Mouse (Mus musculus): ENCODE results near the gene Ift20. TPM values are rescaled to one million over a fixed set of nuclear protein-coding genes. Genes with fewer than 3 reads are reported as not detected.
"Not testable (repeated sequence)": the region's sequence is repeated elsewhere in the genome, so short reads cannot be mapped to it uniquely, and the experiment has no call there.

Gene Ift20
- polyA plus RNA-seq, 1 experiment from 2014 or later: 99.7 TPM

- DNase-seq (ENCODE audit: low spot score); H3K27ac ChIP-seq (ENCODE audit: low read depth, low read length); H3K27me3 ChIP-seq (ENCODE audit: control insufficient read depth, insufficient read depth, low read length); H3K4me1 ChIP-seq (ENCODE audit: control insufficient read depth, insufficient read depth, low read length); H3K9me3 ChIP-seq (ENCODE audit: control insufficient read depth, low read length); H3K9ac ChIP-seq (ENCODE audit: low read length); H3K4me3 ChIP-seq (ENCODE audit: low read depth, low read length); ATAC-seq (ENCODE audit: insufficient read depth, low FRiP score, low TSS enrichment); H3K4me2 ChIP-seq (ENCODE audit: low read depth); H3K36me3 ChIP-seq (ENCODE audit: control insufficient read depth, insufficient read depth, low read length): not testable (repeated sequence)
- WGBS: 92% methylated on average over 10 of the region's 10 CpGs
Measured at GRCm38 (mm10) chr11:78531515-78531914, 4.6 kb upstream of the Ift20 start.

DNA sequence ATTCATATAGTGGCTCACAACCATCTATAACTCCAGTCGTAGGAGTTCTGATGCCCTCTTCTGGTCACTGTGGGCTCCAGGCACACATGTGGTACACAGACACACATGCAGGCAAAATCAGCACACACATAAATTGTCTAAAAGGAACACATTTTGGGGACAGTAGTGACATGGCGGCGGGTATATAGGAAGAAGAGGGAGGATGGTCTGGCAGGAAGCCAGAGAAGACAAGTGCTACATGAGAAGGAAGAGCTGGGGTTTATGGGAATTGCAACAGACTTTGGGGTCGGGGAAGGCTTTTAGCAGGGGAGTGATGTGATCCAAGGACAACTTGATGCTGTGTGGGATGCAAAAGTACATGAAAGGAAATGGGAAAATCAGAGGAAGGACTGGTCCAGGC, 1.6 kb upstream of the Ift20 start:
- no peak overlapping the region for H3K4me3 ChIP-seq (ENCODE audit: low read depth, low read length)
- no peak overlapping the region for H3K27ac ChIP-seq (ENCODE audit: low read depth, low read length)
- no peaks in the 10 kb centered on the region for H3K9me3 ChIP-seq (ENCODE audit: control insufficient read depth, low read length)
- H3K4me1 ChIP-seq (ENCODE audit: control insufficient read depth, insufficient read depth, low read length): peaks cover 13% of the 10 kb centered on the region
- DNase-seq (ENCODE audit: low spot score) (no peak), ATAC-seq (ENCODE audit: insufficient read depth, low FRiP score, low TSS enrichment) (no peak)
- no peak overlapping the region for H3K9ac ChIP-seq (ENCODE audit: low read length)
- 91% methylated on average over 4 of the region's 4 CpGs for WGBS
- no peaks in the 10 kb centered on the region; the same call in 1 of the 2 replicates for H3K36me3 ChIP-seq (ENCODE audit: control insufficient read depth, insufficient read depth, low read length)
- no peaks in the 10 kb centered on the region for H3K27me3 ChIP-seq (ENCODE audit: control insufficient read depth, insufficient read depth, low read length)
- no peak overlapping the region for H3K4me2 ChIP-seq (ENCODE audit: low read depth)

GRCm38 (mm10) chr11:78535376-78536079, 633 bp upstream of the Ift20 start:
- Histone ChIP-seq H3K27ac (ENCODE audit: low read depth, low read length) (peak overlapping the region; percentile 39), H3K4me2 (ENCODE audit: low read depth) (peak overlapping the region; percentile 66), H3K27me3 (ENCODE audit: control insufficient read depth, insufficient read depth, low read length) (no peaks in the 10 kb centered on the region), H3K9me3 (ENCODE audit: control insufficient read depth, low read length) (no peaks in the 10 kb centered on the region), H3K4me1 (ENCODE audit: control insufficient read depth, insufficient read depth, low read length) (peaks cover 13% of the 10 kb centered on the region), H3K9ac (ENCODE audit: low read length) (peak overlapping the region; percentile 58), H3K36me3 (ENCODE audit: control insufficient read depth, insufficient read depth, low read length) (peaks cover 2% of the 10 kb centered on the region; the same call in 1 of the 2 replicates), H3K4me3 (ENCODE audit: low read depth, low read length) (peak overlapping the region; percentile 75)
- DNase-seq (ENCODE audit: low spot score): peak; percentile 34
- peak; percentile 36; the same call in 1 of the 2 replicates for ATAC-seq (ENCODE audit: insufficient read depth, low FRiP score, low TSS enrichment)
- under 1% methylated on average over 23 of the region's 23 CpGs for WGBS

GRCm38 (mm10) chr11:78536690-78537084, 526 bp downstream of the Ift20 start:
- Histone ChIP-seq H3K4me3 (ENCODE audit: low read depth, low read length) (peak overlapping the region; percentile 75), H3K4me1 (ENCODE audit: control insufficient read depth, insufficient read depth, low read length) (peaks cover 13% of the 10 kb centered on the region), H3K4me2 (ENCODE audit: low read depth) (peak overlapping the region; percentile 87), H3K36me3 (ENCODE audit: control insufficient read depth, insufficient read depth, low read length) (peaks cover 4% of the 10 kb centered on the region; the same call in 1 of the 2 replicates), H3K9ac (ENCODE audit: low read length) (peak overlapping the region; percentile 77), H3K27me3 (ENCODE audit: control insufficient read depth, insufficient read depth, low read length) (no peaks in the 10 kb centered on the region), H3K27ac (ENCODE audit: low read depth, low read length) (peak overlapping the region; percentile 51; the same call in 1 of the 2 replicates), H3K9me3 (ENCODE audit: control insufficient read depth, low read length) (no peaks in the 10 kb centered on the region)
- DNase-seq (ENCODE audit: low spot score): no peak
- 4% methylated on average over 14 of the region's 14 CpGs for WGBS
- ATAC-seq (ENCODE audit: insufficient read depth, low FRiP score, low TSS enrichment): peak; percentile 28

DNA sequence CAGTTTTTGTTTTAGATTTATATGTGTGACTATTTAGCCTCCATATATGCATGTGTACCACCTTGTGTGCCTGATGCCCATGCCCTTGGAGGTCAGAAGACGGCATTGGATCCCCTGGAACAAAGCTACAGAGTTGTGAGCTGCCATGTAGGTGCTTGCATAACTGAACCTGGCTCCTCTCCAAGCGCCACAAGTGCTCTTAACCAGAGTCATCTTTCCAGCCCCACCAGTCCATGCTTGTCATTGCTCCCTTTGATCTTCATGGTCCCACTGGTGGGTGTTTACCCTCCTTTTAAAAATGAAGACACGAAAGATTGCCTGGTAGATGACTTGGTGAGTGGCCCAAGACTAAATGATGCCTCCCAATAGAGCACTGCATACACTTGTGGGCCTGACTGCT, 4.2 kb downstream of the Ift20 start:
- Histone ChIP-seq H3K9ac (ENCODE audit: low read length) (no peak overlapping the region), H3K36me3 (ENCODE audit: control insufficient read depth, insufficient read depth, low read length) (peaks cover 10% of the 10 kb centered on the region; the same call in 1 of the 2 replicates), H3K4me2 (ENCODE audit: low read depth) (no peak overlapping the region), H3K9me3 (ENCODE audit: control insufficient read depth, low read length) (no peaks in the 10 kb centered on the region), H3K4me3 (ENCODE audit: low read depth, low read length) (no peak overlapping the region), H3K27ac (ENCODE audit: low read depth, low read length) (no peak overlapping the region), H3K27me3 (ENCODE audit: control insufficient read depth, insufficient read depth, low read length) (no peaks in the 10 kb centered on the region), H3K4me1 (ENCODE audit: control insufficient read depth, insufficient read depth, low read length) (peaks cover 5% of the 10 kb centered on the region; the same call in 1 of the 2 replicates)
- 89% methylated on average over 3 of the region's 3 CpGs for WGBS
- DNase-seq (ENCODE audit: low spot score) (no peak), ATAC-seq (ENCODE audit: insufficient read depth, low FRiP score, low TSS enrichment) (no peak)

DNA sequence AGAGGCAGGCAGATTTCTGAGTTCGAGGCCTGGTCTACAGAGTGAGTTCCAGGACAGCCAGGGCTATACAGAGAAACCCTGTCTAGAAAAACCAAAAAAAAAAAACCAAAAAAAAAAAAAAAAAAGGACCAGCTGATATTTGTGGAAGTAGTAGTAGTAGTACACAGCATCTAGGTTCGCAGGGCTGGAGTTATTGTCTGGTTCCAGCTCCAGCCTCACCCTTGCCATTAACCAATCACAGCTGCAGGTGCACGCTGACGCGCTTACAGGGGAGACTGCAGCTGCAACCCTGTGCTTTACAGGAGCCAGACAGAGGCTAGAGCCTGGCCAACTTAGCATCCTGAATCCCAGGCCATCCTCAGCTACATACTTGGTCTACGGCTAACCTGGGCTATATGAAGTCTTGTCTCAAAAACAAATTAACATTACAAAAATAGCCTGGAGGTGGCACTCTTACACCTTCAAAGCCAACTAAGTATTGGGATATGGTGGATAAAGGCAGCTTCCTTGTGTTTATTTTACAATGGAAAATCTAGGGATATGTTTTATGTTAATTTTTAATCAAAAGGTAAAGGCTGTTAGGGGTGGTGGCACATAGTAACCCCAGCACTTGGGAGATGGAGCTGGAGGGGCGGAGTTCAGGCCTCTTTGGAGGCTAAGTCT, 8.4 kb downstream of the Ift20 start:
- WGBS: 95% methylated on average over 7 of the region's 7 CpGs
- H3K4me2 ChIP-seq (ENCODE audit: low read depth): no peak overlapping the region
- no peaks in the 10 kb centered on the region for H3K9me3 ChIP-seq (ENCODE audit: control insufficient read depth, low read length)
- no peak overlapping the region for H3K27ac ChIP-seq (ENCODE audit: low read depth, low read length)
- no peak overlapping the region for H3K9ac ChIP-seq (ENCODE audit: low read length)
- no peak overlapping the region for H3K4me3 ChIP-seq (ENCODE audit: low read depth, low read length)
- ATAC-seq (ENCODE audit: insufficient read depth, low FRiP score, low TSS enrichment) (no peak), DNase-seq (ENCODE audit: low spot score) (no peak)
- H3K4me1 ChIP-seq (ENCODE audit: control insufficient read depth, insufficient read depth, low read length): peaks cover 9% of the 10 kb centered on the region
- peaks cover 10% of the 10 kb centered on the region; the same call in 1 of the 2 replicates for H3K36me3 ChIP-seq (ENCODE audit: control insufficient read depth, insufficient read depth, low read length)
- H3K27me3 ChIP-seq (ENCODE audit: control insufficient read depth, insufficient read depth, low read length): no peaks in the 10 kb centered on the region

DNA sequence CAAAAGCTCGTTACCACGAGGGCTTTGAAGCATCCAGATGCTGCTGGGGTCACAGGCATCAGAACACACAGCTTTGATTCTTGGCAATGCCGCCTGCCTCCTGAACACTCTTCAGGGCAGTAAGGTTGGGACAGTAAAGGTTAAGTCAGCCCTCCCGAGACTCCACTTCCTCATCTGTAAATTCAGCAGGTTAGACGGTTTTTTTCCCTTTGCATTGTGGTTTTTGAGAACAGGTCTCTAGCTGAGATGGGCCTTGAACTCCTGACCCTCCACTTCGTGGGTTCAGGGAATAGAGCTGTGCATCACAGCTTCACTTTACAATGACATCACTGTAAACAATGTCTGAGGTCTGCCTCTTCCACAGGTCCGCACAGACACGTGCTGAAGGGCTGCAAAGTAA, 9.0 kb downstream of the Ift20 start:
- H3K36me3 ChIP-seq (ENCODE audit: control insufficient read depth, insufficient read depth, low read length): peaks cover 10% of the 10 kb centered on the region; the same call in 1 of the 2 replicates
- H3K27ac ChIP-seq (ENCODE audit: low read depth, low read length): no peak overlapping the region
- no peak for DNase-seq (ENCODE audit: low spot score)
- H3K27me3 ChIP-seq (ENCODE audit: control insufficient read depth, insufficient read depth, low read length): no peaks in the 10 kb centered on the region
- H3K9me3 ChIP-seq (ENCODE audit: control insufficient read depth, low read length): no peaks in the 10 kb centered on the region
- WGBS: 76% methylated on average over 8 of the region's 8 CpGs
- no peak overlapping the region for H3K4me3 ChIP-seq (ENCODE audit: low read depth, low read length)
- H3K9ac ChIP-seq (ENCODE audit: low read length): no peak overlapping the region
- H3K4me2 ChIP-seq (ENCODE audit: low read depth): no peak overlapping the region
- ATAC-seq (ENCODE audit: insufficient read depth, low FRiP score, low TSS enrichment): no peak
- H3K4me1 ChIP-seq (ENCODE audit: control insufficient read depth, insufficient read depth, low read length): peaks cover 13% of the 10 kb centered on the region

DNA sequence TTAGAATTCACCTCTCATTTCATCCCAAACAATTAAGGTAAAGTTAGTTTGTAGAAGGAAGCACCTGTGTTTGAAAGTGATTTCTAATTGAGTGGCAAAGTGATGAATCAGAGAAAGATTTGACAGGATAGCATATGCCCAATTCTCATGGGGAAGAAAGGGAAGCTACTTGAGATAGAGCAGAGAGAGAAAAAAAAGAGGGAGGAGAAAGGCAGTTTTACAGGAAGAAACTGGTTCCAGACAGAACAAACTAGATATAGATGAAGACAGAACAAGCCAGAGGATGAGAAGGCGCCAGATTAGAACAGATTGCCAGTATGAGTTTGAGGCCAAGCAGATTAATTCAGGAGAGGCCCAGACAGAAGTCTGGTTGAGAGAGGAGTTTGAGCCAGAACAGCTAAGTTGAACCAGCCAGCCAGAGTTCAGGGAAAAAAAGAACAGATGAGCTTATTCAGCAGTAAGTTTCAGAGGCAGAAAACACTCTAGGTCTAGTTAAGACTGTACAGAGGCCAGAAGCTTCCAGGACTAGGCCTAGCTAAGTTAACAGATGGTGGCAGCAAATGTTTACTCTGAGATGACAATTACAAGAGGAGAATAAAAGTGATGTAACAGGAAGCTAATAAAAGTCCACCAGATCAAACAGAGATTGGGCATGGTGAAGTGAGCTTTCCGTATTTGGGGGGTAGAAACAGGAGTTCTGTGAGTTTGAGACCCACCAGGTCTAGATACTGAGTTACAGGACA, 11.7 kb downstream of the Ift20 start:
- Histone ChIP-seq H3K4me1 (ENCODE audit: control insufficient read depth, insufficient read depth, low read length) (peaks cover 13% of the 10 kb centered on the region), H3K9me3 (ENCODE audit: control insufficient read depth, low read length) (no peaks in the 10 kb centered on the region), H3K27me3 (ENCODE audit: control insufficient read depth, insufficient read depth, low read length) (no peaks in the 10 kb centered on the region), H3K36me3 (ENCODE audit: control insufficient read depth, insufficient read depth, low read length) (peaks cover 6% of the 10 kb centered on the region; the same call in 1 of the 2 replicates), H3K4me2 (ENCODE audit: low read depth) (no peak overlapping the region), H3K27ac (ENCODE audit: low read depth, low read length) (no peak overlapping the region), H3K4me3 (ENCODE audit: low read depth, low read length) (no peak overlapping the region), H3K9ac (ENCODE audit: low read length) (no peak overlapping the region)
- WGBS: 85% methylated on average over 2 of the region's 2 CpGs
- ATAC-seq (ENCODE audit: insufficient read depth, low FRiP score, low TSS enrichment): no peak
- DNase-seq (ENCODE audit: low spot score): no peak
